Mouse (Mus musculus) forebrain, embryonic 14.5 days (tissue): Measurements from ENCODE around the gene Uba7. TPM values are rescaled to one million over a fixed set of nuclear protein-coding genes. Genes with fewer than 3 reads are reported as not detected.
"Not testable (repeated sequence)": the region's sequence is repeated elsewhere in the genome, so short reads cannot be mapped to it uniquely, and the experiment has no call there.

ENCODE experiments used
- ATAC-seq: fragments of 200-750 bp; cut with Nextera tagmentation; 2 replicates; pipeline ENCODE4 v1.8.0; 2017; ENCODE audit warnings: mild to moderate bottlenecking, moderate library complexity
- DNase-seq: peaks from one replicate; pipeline ENCODE4 v3.0.0-alpha.2; 2015; ENCODE audit warnings: low spot score
- H3K27ac ChIP-seq: fragments of 300-500 bp; sonication (generic); 2 replicates; pipeline ENCODE4 v1.5.1; 2014; ENCODE audit warnings: low read depth, mild to moderate bottlenecking, control low read depth, low read length, moderate library complexity
- H3K27me3 ChIP-seq: fragments of 300-500 bp; sonication (generic); replicated peaks from 2 replicates; pipeline ENCODE4 v1.6.1; 2014; ENCODE audit warnings: low read length, control low read depth, mixed read lengths; ENCODE audit not compliant: control insufficient read depth, insufficient read depth
- H3K36me3 ChIP-seq: fragments of 300-500 bp; sonication (generic); 2 replicates; pipeline ENCODE4 v1.6.1; 2014; ENCODE audit warnings: low read length, control low read depth; ENCODE audit not compliant: control insufficient read depth, insufficient read depth
- H3K4me1 ChIP-seq: fragments of 300-500 bp; sonication (generic); 2 replicates; pipeline ENCODE4 v1.6.1; 2014; ENCODE audit warnings: antibody characterized with exemption, low read length, control low read depth; ENCODE audit not compliant: control insufficient read depth, insufficient read depth
- H3K4me2 ChIP-seq: fragments of 300-500 bp; sonication (generic); 2 replicates; pipeline ENCODE4 v1.6.1; 2014; ENCODE audit warnings: mild to moderate bottlenecking, control low read depth, low read length
- H3K4me3 ChIP-seq: fragments of 300-500 bp; sonication (generic); 2 replicates; pipeline ENCODE4 v1.5.1; 2014; ENCODE audit warnings: low read depth, low read length, control low read depth
- H3K9ac ChIP-seq: fragments of 300-500 bp; sonication (generic); 2 replicates; pipeline ENCODE4 v1.6.1; 2014; ENCODE audit warnings: mild to moderate bottlenecking, low read length, control low read depth, moderate library complexity
- H3K9me3 ChIP-seq: fragments of 300-500 bp; sonication (generic); replicated peaks from 2 replicates; pipeline ENCODE4 v1.6.1; 2016; ENCODE audit warnings: low read length, control low read depth, mixed read lengths; ENCODE audit not compliant: control insufficient read depth
- WGBS: fragments of 180-500 bp; shearing (Covaris S2); extraction: QIAGEN DNeasy Blood & Tissue Kit; methylation state at CpG from one replicate; pipeline ENCODE4 v1.1.7; 2014; 5-methylcytosine and 5-hydroxymethylcytosine counted together
- polyA plus RNA-seq: library from polyadenylated mRNA; unstranded; fragments of >200 nt; fragmentation: Nextera tagmentation; extraction: Ambion mirVana; gene quantifications from 2 replicates; pipeline ENCODE4 v1.2.1, GENCODE M21; 2014

Gene Uba7
- polyA plus RNA-seq, 1 experiment from 2014 or later, result 4.7 TPM

DNA sequence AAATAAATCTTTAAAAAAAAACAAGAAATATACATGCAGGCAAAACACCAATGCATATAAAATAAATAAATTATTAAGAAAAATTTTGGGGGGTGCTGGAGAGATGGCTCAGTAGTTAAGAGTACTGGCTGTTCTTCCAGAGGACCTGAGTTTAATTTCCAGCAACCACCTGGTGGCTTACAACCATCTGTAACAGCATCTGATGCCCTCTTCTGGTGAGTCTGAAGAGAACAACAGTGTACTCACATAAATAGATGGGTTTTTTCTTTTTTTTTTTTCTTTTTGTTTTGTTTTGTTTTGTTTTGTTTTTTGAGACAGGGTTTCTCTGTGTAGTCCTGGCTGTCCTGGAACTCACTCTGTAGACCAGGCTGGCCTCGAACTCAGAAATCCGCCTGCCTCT is 38.3 kb downstream of the Uba7 start:
- ATAC-seq, DNase-seq, H3K9me3 ChIP-seq, H3K4me1 ChIP-seq, H3K4me2 ChIP-seq, H3K27ac ChIP-seq, H3K27me3 ChIP-seq, H3K4me3 ChIP-seq, H3K9ac ChIP-seq: not testable (repeated sequence)
- 97% methylated on average over 2 of the region's 2 CpGs for WGBS
- H3K36me3 ChIP-seq, result peaks cover 21% of the 10 kb centered on the region; the same call in 1 of the 2 replicates

DNA sequence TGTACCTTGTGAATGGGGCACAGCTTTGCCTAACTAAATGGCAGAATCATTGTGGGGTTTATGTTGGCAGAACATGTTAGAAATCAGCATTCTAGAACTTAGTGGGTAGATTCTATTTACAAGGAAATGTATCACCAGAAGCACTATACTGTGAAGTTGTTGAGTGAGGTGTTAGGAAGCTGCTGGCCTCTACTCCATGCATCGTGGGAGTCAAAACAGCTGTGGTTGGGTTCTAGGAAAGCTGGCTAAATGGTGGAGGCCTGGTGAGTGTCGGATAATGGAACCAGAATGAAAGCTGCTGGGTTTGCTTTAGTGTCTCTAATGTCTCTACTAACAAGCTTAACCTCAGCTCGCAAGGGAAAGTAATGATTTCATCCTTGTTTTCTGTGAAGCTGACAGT is 41.8 kb downstream of the Uba7 start:
- no peaks in the 10 kb centered on the region for H3K4me1 ChIP-seq
- ATAC-seq (no peak), DNase-seq (no peak)
- no peak overlapping the region for H3K4me2 ChIP-seq
- H3K27ac ChIP-seq, result no peak overlapping the region
- H3K27me3 ChIP-seq, result no peaks in the 10 kb centered on the region
- peaks cover 21% of the 10 kb centered on the region; the same call in 1 of the 2 replicates for H3K36me3 ChIP-seq
- H3K4me3 ChIP-seq, result no peak overlapping the region
- H3K9me3 ChIP-seq, result no peaks in the 10 kb centered on the region
- WGBS, result 81% methylated on average over 3 of the region's 3 CpGs
- no peak overlapping the region for H3K9ac ChIP-seq

DNA sequence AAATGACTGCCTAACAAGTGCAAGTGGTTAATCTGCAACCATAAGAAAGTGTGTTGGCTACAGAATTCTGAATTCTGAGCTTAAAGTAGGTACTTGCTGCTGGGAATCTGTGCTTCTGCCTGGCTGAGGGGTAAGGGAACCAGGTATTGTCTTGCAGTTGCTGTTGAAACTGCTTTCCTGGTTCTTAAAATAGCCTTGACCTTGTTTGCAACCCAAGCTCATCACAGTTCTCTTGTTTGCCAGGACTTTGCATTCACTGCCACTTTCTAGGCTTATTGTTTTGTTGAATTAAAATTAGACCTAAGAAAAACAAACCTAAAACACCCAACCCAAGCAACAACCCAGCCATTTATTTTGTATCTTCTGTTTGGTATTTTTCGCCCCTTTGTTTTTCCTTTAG is 45.4 kb downstream of the Uba7 start:
- WGBS, result 95% methylated on average over 1 of the region's 1 CpGs
- Histone ChIP-seq H3K4me2 (no peak overlapping the region), H3K27ac (no peak overlapping the region), H3K4me1 (no peaks in the 10 kb centered on the region), H3K4me3 (no peak overlapping the region), H3K9ac (no peak overlapping the region), H3K9me3 (no peaks in the 10 kb centered on the region), H3K27me3 (no peaks in the 10 kb centered on the region), H3K36me3 (peaks cover 33% of the 10 kb centered on the region)
- ATAC-seq (no peak), DNase-seq (no peak)

DNA sequence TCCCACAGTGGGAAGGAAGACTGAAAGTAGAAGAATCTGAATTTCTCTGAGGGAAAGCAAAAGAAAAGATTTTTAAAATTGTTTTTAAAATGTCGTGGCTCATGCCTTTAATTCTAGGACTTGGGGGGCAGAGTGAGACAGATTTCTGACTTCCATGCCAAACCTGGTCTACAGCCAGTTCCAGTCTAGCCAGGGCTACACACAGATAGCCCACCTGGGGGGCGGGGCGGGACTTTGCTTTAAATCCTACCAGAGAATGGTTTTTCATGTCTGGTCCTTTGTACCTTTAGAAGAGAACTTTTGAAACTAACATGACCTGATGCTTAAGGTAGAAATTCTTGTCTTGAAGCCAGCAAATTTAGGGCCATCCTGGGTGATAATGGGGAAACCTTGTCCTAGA is 47.9 kb downstream of the Uba7 start:
- no peak overlapping the region for H3K9ac ChIP-seq
- no peak for DNase-seq
- H3K4me2 ChIP-seq, result no peak overlapping the region

DNA sequence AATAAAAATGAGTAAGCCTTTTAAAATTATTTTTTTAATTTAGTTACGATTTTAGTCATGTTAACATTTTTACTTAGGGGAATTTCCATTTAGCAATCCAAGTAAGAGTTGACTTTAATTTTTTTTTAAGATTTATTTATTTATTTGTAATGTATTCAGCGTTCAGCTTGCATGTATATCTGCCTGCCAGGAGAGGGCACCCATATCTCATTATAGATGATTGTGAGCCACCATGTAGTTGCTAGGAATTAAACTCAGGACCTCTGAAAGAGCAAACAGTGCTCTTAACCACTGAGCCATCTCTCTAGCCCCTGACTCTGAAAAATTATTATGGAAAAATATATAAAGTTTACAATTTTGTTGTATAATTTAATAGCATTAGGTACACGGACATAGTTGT is 51.3 kb downstream of the Uba7 start:
- Histone ChIP-seq H3K9ac (no peak overlapping the region), H3K4me1 (no peaks in the 10 kb centered on the region), H3K27me3 (no peaks in the 10 kb centered on the region), H3K9me3 (no peaks in the 10 kb centered on the region), H3K36me3 (peaks cover 48% of the 10 kb centered on the region), H3K4me3 (no peak overlapping the region), H3K27ac (no peak overlapping the region), H3K4me2 (no peak overlapping the region)
- 91% methylated on average over 3 of the region's 3 CpGs for WGBS
- DNase-seq, result no peak
- ATAC-seq, result no peak

More for the DNA sequence above, 47.9 kb downstream of the Uba7 start:
- Histone ChIP-seq H3K36me3 (peaks cover 36% of the 10 kb centered on the region), H3K9me3 (no peaks in the 10 kb centered on the region), H3K27ac (no peak overlapping the region), H3K27me3 (no peaks in the 10 kb centered on the region), H3K4me3 (no peak overlapping the region), H3K4me1 (no peaks in the 10 kb centered on the region)
- WGBS, result 90% methylated on average over 3 of the region's 3 CpGs
- no peak for ATAC-seq

DNA sequence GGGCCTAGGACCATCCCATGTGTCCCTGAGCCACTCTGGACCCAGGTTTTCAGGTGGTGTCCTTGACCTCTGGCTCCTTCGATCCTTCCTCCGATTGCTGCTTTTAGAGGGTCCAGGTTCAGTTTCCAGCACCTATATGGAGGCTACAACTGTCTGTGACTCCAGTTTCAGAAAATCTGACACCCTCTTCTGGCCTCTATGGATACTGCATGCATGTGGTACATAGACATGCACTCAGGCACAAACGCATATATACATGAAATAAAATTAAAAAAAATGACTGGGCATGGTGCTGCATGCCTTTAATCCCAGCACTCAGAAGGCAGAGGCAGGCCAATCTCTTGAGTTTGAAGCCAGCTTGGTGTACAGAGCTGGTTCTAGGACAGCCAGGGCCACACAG is 52.6 kb downstream of the Uba7 start:
- peaks cover 58% of the 10 kb centered on the region for H3K36me3 ChIP-seq
- no peak overlapping the region for H3K4me3 ChIP-seq
- no peaks in the 10 kb centered on the region for H3K9me3 ChIP-seq
- no peak overlapping the region for H3K4me2 ChIP-seq
- H3K4me1 ChIP-seq, result no peaks in the 10 kb centered on the region
- no peak for DNase-seq
- 97% methylated on average over 3 of the region's 3 CpGs for WGBS
- no peak for ATAC-seq
- no peaks in the 10 kb centered on the region for H3K27me3 ChIP-seq
- H3K27ac ChIP-seq, result no peak overlapping the region
- H3K9ac ChIP-seq, result no peak overlapping the region

DNA sequence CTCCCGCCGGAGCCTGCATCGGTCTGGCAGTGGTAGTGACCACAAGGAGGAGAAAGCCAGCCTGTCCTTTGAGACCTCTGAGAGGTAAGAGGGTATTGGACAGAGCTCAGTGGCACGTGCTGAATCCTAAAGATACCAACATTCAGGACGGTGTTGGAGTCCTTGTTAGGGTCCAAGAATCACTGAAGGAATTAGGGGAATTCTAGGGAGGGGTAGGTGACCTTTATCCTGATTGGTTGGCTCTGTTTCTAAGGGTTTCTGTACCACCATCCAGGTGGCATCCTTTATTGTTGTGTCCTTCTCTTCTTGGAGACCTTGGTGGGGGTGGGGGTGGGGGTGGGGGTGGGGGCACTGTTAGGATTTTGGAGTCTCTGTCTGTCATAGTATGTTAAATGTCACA is 56.8 kb downstream of the Uba7 start:
- H3K36me3 ChIP-seq, result peaks cover 57% of the 10 kb centered on the region
- no peak for ATAC-seq
- no peak overlapping the region for H3K4me3 ChIP-seq

More for the DNA sequence above, 56.8 kb downstream of the Uba7 start:
- DNase-seq, result no peak
- Histone ChIP-seq H3K4me2 (no peak overlapping the region), H3K4me1 (no peaks in the 10 kb centered on the region), H3K9ac (no peak overlapping the region), H3K27ac (no peak overlapping the region), H3K27me3 (no peaks in the 10 kb centered on the region), H3K9me3 (no peaks in the 10 kb centered on the region)
- 90% methylated on average over 5 of the region's 5 CpGs for WGBS

Other genes starting within 250 kb of the Uba7 start
- gene Rbm5, start 204.5 kb upstream of the Uba7 start, polyA plus RNA-seq, result 188 and 210 TPM in 2 replicates
- 69.4 and 89.9 TPM in 2 replicates for gene Rbm6, start 102.3 kb upstream of the Uba7 start, polyA plus RNA-seq
- 23.5 and 27.2 TPM in 2 replicates for gene Mon1a, start 87.4 kb upstream of the Uba7 start, polyA plus RNA-seq
- 0.23 and 1.2 TPM in 2 replicates for gene Mst1r, start 68.6 kb upstream of the Uba7 start, polyA plus RNA-seq
- gene Actl11, start 47.0 kb upstream of the Uba7 start, polyA plus RNA-seq, result not detected in 2 replicates
- gene Camkv, start 39.8 kb upstream of the Uba7 start, polyA plus RNA-seq, result 25.1 and 40.8 TPM in 2 replicates
- gene Traip, start 25.4 kb upstream of the Uba7 start, polyA plus RNA-seq, result 17.1 and 20.5 TPM in 2 replicates
- 0.56 and 0.83 TPM in 2 replicates for gene Gm20661, start 7.6 kb downstream of the Uba7 start, polyA plus RNA-seq
- 14.2 and 16.2 TPM in 2 replicates for gene Inka1, start 10.4 kb downstream of the Uba7 start, polyA plus RNA-seq
- 1.2 and 1.5 TPM in 2 replicates for gene Cdhr4, start 17.0 kb downstream of the Uba7 start, polyA plus RNA-seq
- gene Gm20662, start 20.8 kb downstream of the Uba7 start, polyA plus RNA-seq, result 0.53 TPM in 1 of 2 replicates, not detected in the other
- 39.3 and 48.1 TPM in 2 replicates for gene Ip6k1, start 27.0 kb downstream of the Uba7 start, polyA plus RNA-seq
- gene Gmppb, start 73.7 kb downstream of the Uba7 start, polyA plus RNA-seq, result 18.5 and 20.0 TPM in 2 replicates
- 2.2 and 2.3 TPM in 2 replicates for gene Amigo3, start 77.7 kb downstream of the Uba7 start, polyA plus RNA-seq
- gene Mst1, start 104.9 kb downstream of the Uba7 start, polyA plus RNA-seq, result not detected in 2 replicates
- 37.5 and 42.7 TPM in 2 replicates for gene Rnf123, start 107.8 kb downstream of the Uba7 start, polyA plus RNA-seq
- gene Apeh, start 119.1 kb downstream of the Uba7 start, polyA plus RNA-seq, result 39.1 and 43.0 TPM in 2 replicates
- gene Bsn, start 214.9 kb downstream of the Uba7 start, polyA plus RNA-seq, result 5.3 and 6.6 TPM in 2 replicates